Mouse (Mus musculus) T-cell, adult 2 months (primary cell): ENCODE results near the gene Lhpp.

ENCODE experiments used
- DNase-seq: peaks from one replicate; pipeline ENCODE4 v3.0.0; 2022; ENCODE audit warnings: low spot score

Lhpp gene

DNA sequence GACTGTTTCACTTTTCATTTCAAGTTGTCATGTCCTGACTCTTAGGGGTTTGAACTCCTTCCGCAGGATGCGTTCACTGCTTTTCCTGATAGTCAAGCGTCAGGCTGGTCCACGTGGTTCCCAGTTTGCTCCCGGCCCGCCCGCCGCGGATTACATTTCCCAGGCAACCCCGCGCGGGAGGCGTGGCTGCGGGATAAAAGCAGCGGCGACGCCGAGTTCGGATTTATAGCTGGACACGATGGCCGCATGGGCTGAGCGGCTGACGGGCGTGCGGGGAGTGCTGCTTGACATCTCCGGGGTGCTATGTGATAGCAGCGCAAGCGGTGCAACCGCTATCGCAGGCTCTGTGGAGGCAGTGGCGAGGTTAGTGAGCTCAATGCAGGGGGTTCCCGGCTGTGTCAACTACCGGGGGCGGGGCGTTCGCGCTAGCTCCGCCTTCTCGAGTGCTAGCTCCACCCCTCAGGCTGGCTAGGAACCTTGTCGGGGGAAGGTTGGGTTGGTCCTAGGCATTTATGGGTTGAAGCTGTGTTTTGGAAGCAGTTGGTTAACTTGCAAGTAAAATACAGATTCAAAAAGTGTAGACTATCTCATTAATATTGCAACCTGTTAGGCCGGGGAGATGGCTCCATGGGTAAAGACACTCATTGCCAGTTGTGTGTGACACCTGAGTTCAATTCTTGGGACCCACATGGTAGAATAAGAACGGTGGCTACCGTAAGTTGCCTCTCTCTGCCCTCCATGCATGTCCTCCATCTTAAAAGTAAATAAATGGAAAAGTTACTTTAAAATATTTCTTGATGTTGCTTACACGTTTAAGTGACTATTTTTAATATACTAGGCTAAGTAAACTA, at the start of gene Lhpp:
Gene Lhpp, plus strand, starts transcription at position 171 of the 851 bp plus-strand sequence.
- DNase-seq, result peak; percentile 83

DNA sequence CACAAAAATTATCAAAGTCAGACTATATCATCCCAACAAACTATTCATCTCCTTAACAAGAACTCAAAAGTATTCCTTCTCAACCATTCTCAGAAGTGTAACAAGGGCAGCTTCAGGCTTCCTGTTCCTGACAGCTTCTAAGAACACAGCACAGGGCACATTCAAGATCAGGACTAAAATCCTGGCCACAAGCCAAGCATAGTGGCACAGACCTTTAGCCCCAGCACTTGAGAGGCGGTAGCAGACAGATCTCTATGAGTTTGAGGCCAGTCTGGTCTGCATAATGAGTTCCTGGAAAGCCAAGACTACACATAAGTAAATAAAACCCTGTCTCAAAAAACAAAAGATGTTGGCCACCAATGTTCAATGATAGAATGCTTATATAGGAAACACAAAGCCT, 44.6 kb upstream of the Lhpp start:
- DNase-seq, result no peak

DNA sequence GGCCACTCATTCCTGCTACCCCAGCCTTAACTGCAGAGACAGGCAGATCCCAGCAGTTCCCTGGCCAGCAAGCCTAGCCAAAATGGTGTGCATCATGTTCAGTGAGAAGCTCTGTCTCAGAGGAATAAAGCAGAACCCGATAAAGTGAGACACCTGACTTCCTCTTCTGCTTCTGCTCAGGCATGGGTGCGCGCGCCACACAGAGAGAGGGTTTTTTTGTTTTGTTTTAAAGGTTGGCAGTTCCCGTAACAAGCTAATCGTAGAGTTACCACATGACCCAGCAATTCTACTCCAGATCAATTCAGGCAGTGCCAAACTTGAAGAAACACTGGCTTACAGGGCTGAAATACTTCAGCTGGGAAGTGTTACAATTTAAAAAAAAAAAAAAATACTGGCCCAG, 41.6 kb upstream of the Lhpp start:
- DNase-seq, result peak; percentile 62

DNA sequence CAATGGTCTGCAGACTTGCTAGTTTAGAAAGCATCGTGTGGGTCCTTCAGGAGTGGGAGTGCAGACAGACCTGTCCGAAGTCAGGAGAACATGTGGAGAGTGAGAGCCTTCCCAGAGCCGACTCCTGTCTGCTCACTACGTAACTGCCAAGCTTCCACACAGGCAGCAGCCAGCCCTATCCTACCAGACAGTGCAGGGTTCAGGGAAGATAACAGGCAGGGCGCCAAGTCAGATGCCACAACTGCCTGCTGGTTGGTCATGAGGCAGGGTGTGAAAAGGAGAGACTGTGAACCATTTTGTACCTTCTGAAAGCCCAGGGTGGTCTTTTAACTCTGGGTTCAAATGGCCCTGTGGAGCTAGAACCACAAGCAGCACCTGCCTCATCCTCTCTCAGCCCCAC, 40.4 kb upstream of the Lhpp start:
- DNase-seq, result no peak

DNA sequence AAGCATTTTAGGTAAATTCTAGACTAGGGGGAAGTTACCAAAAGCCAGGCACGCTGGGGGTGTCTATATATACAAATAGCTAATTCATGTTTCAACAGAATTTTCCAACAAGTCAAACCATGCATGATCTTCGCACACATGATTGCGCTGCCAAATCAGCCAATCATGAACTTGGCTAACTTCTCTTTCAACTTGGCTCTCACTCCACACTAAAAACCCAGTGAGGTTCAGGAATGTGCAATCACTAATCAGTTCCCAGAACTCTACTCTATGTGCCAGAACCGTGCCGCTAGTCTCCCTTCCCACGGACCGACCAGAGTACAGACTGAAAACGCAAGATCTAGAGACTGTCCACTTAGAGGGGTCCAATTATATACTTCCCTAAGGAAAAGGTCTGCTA, 39.0 kb upstream of the Lhpp start:
- DNase-seq, result no peak

GRCm38 (mm10) chr7:132572738-132573137, 37.7 kb upstream of the Lhpp start:
- DNase-seq, result no peak

DNA sequence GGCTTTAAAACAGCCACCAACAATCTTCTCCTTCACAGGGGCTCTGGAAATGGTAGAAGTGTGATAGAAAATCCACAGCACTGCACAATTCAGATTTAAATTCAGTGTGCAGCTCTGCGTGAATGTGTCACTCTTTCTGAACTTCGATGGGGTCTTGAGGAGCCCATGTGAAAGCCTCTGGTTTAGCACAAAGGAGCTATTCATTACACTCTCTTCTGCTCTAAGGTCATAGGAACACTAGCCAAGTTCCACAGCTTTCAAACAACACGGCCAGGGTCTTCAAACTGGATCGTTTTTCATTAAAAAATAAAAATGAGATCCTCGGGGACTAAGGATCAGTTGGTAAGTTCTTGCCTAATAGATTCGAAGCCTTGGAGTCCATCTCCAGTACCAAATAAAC, 37.2 kb upstream of the Lhpp start:
- DNase-seq, result no peak

- no peak for DNase-seq
Measured at GRCm38 (mm10) chr7:132574646-132575045, 35.8 kb upstream of the Lhpp start.

DNA sequence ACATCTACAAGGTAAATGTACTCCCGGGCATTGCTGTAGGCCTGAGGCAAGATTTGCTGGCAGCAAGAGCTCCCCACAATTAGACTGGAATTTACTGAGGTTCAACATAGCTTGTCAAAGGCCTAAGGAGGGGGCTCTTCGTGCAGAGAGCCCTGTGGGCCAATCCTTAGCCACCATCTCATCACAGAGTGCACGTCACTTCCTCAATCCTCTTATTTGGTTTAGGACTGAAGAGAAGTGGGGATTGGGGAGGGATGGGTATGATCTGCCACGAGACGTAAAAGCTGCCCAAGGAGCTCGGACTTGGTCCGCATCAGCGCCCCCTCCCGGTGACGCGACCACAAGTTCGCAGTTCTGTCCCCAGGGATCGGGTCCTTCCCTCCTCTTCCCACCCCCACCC, 34.8 kb upstream of the Lhpp start:
- DNase-seq, result peak; percentile 75

DNA sequence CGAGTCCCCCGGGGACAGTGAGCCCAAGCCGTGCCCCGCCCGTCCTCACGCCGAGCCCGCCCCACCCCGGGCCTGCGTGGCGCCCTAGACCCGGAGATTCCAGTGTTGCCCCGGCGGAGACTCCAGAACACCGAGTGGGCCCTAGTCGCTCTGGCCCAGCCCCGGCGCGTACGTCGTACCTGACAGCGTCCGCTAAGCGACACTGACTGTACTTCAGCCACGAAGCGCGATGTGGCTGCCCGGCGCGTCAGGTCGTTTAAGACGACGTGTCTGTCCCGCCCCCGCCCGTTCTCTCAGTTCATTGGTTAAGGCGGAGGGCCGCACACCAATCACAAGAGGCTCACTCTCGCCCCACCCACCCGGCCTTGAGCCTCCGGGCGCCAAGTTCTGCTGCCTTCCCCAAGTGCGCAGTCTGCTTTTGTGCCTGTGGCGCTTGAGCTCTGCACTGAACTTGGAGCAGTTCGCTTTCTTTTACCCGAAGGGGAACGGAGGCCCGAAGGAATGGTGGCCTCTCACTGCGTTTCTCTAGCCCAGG, 34.3 kb upstream of the Lhpp start, which contains the start of gene Oat:
Gene Oat, minus strand, starts transcription at position 283 of the 535 bp plus-strand sequence.
- DNase-seq, result peak; percentile 94

DNA sequence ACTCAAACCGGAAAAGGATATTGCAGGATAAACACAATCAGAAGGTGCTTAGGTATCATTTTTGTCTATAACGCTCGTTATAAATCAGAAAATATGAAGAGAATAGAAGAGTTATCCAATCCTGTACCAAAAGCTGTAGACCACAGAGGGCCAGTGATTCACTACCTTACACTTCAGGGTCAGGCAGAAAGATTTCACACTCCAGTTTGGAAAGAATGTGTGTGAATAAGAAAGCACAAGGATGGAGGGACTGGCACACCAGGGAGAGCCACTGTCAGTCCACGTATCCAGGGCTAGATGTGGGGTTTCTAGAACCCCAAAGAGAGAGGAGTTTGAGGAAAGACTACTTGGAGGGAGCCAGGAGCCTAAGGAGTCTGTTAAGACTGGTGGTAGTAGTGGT, 33.5 kb upstream of the Lhpp start:
- DNase-seq, result no peak

- no peak for DNase-seq
Measured at GRCm38 (mm10) chr7:132580511-132580910, 29.9 kb upstream of the Lhpp start.

DNA sequence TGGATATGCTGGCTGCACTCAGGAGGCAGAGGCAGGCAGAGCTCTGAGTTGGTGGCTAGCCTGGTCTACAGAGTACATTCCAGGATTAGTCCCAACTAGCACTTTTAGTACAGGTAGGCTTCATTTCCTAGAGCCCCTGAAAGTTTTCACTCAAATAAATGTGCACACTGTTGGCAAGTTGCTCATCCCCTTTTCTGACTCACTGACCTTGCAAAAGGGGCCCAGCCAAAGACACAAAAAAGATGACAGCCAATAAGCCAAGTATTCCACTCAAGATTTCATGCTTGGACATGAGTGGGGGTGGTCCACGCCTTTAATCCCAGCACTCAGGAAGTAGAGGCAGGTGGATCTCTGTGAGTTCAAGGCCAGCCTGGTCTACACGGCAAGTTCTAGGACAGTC, 29.0 kb upstream of the Lhpp start:
- DNase-seq, result no peak

GRCm38 (mm10) chr7:132585695-132586491, 24.5 kb upstream of the Lhpp start:
- no peak for DNase-seq

- no peak for DNase-seq
Measured at GRCm38 (mm10) chr7:132587167-132587566, 23.3 kb upstream of the Lhpp start.

- DNase-seq, result no peak
Measured at GRCm38 (mm10) chr7:132589610-132590009, 20.8 kb upstream of the Lhpp start.

- no peak for DNase-seq
Measured at GRCm38 (mm10) chr7:132593762-132594161, 16.7 kb upstream of the Lhpp start.

GRCm38 (mm10) chr7:132594325-132594724, 16.1 kb upstream of the Lhpp start:
- DNase-seq, result no peak

DNA sequence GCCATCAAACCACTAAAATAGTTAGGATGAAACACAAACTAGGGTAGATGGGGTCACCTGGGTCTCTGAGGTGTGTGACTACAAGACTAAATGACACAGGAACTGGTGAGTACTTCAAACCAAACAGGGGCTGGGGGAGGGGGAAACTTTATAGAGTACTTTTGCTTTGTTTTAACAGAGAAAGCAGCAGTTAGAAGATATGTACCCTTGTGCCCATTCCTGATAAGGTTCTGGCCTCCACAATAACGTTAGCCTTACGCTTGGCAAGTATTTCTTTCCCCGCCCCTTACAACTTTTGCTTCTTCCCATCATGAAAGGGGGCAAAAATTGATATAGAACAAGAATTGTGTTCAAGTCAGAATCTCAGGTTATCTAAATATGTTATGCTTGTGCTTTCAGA, 14.7 kb upstream of the Lhpp start:
- DNase-seq, result no peak

GRCm38 (mm10) chr7:132596557-132597250, 13.7 kb upstream of the Lhpp start:
- no peak for DNase-seq

GRCm38 (mm10) chr7:132597251-132598041, 13.0 kb upstream of the Lhpp start:
- no peak for DNase-seq
